Mouse (Mus musculus) embryo, embryonic 11.5 days (tissue): ENCODE results near the gene Nnat.

Experiments used
- DNase-seq: peaks from one replicate; pipeline ENCODE4 v3.0.0-alpha.2; 2012; ENCODE audit warnings: low read depth, low spot score

Gene Nnat

DNA sequence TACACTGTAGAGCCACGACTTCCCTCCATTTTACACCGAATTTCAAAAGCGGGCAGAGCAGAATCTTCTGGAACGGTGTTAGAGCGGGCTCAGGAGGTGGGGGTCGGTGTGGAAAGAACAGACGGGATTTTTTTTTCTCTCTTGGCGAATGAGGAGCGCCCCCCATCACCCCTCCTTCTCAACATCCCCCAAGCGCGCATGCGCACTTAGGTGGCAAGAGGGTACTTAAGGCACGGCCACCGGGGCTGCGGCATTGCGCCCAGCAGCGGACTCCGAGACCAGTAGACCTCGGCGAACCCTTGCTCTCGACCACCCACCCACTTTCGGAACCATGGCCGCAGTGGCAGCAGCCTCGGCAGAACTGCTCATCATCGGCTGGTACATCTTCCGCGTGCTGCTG lies at the start of gene Nnat:
TSS of gene Nnat (plus strand) at position 221 of the 400 bp plus-strand sequence.
- DNase-seq = peak; percentile 78

DNA sequence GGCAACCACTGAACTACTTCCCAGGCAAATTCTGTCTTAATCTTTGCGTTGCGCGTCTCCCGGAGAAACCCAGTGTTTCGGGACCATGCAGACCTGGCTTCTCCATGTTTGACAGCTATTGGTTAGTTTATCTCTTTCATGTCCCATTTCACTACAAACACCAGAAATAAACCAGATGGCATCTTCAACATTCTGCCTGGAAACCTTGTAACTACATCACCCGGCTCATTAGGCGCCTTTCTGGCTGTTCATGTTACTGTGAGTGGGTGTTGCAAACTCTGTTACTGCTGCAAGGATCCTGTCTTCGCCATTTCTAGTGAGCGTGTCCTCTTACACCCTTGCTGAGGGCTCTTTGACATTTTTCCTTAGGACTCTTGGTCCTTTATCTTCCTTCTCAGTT lies 47.0 kb upstream of the Nnat start:
- DNase-seq = no peak

DNA sequence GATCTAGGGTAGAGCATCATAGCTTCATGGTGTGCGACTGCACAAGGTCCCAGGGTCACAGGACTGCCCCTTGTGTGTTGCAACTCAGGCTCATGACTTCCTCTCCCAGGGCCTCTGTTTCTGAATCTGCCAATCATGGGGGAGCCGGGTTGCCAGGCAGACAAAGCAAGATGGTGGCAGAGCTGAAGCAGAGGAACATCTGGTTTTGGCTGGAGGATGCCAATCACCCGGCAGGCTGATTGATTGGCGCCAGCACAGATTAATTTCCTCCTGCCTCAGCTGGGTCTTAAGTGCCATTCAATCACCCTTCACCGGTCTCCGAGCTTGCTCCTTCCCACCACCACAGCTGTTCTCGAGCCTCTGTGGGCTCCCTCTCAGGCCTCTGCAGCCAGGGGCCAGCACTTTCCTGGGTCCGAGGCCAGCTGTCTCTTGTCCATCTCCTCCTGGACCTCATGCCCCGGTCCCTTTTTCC lies 46.1 kb upstream of the Nnat start:
- DNase-seq = no peak

DNA sequence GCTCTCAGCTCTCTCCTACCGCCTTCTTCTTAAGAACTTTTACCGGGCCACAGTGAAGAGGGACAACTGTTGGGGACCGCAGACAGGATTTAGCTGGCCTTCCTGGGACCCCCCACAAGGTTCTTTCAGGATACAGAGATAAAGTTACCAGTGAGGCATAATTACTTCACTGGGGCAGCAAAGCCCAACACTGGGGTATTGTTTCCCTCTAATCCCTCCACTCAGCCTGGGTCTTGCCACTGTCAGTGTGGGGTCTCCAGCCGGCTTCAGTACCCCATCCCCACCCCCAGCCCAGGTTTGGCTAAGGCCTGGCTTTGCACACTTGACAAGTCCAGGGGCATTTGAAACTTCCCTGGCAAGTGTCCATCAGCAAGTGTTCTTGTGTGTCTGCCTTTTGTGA lies 45.5 kb upstream of the Nnat start:
- DNase-seq = no peak

DNA sequence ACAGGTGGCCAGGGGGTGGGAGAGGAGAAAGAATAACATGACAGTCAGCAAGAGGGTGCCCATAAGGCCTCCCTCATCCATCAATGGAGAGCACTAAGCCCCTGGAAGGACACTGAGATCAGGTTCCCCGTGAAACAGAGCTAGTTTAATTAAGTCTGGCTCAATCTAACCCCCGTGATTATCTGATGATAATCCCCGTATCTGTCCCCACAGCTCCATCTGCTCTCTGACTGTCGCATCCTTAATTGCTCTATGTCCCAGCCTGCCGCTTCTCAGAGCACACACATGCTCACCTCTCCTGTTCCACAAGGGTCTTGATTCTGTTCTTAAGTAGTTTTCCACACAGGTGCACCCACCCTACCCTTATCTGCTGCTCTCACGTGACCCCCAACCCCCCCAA lies 42.4 kb upstream of the Nnat start:
- DNase-seq = no peak

DNA sequence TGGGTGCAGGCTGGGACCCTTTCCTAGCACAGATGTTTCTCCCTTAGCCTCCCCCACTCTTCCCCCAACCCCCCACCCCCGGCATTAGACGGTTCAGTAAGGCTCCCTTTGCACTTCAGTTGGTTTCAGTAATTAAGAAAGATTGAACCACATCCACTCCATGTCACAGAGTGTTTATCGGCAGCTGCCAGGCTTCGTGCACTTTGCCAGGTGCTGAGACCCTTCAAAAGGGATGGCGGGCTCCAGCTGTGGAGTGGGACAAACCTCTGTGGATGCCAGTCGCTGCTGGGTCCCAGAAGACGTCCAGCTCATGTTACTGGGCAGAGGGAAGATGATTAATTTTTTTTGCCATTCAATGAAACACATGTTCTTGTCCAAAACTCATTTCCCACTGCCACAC lies 41.4 kb upstream of the Nnat start:
- DNase-seq = no peak

DNA sequence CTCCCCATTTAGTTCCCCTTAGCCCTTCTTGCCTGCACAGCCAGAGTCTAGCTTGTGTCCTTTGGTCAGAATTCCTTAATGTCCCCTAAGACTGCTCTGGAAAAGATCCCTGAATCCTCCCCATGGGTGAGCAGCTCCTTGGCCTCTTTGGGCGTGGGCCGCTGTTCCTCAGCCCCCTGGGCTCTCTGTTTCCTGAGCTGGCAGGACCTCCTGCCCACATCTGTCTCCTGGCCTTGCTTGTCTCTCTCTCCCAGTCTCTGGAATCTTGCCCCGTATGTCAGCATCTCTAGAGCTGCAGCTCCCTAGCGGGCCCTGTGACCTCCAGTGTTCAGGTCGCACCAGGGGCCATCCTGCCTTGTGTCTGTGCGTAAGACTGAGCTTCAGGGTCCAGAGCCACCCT lies 40.4 kb upstream of the Nnat start:
- DNase-seq = no peak

DNA sequence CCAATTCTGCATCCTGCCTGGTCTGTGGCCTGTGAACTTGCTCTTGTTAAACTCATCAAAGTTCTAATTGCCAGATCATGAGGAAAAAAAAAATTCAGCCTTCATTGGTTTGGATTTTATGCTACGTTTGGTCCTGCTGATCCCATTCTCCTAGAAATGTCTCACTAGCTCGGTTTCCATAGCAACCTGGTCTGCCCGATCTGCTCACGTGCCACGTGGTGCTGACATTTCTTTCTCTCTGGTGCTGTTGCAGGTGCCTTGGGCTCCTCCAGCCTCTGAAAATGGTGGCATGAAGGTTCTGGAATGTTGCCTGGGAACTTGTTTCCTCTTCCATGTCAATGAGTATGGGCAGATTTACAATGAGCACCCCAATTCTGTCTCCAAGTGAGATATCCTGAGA lies 39.4 kb upstream of the Nnat start:
- no peak for DNase-seq

DNA sequence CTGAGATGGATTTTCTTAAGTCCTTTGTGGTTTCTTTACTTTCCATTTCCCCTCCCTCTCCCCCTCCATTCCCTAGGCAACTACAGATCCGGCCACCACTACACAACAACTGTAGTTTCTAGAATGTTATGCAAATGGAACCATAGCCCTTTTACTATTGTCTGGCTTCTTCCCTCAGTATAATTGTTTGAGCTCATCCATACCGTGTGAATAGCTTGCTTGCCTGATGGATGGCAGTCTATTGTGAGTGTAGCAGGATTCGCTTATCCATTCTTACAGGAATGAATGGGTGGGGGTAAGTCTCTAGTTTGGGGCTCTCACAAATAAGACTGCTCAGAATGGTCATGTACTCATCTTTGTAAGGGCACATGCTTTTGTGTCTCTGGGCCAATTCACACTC lies 37.3 kb upstream of the Nnat start:
- DNase-seq = no peak

DNA sequence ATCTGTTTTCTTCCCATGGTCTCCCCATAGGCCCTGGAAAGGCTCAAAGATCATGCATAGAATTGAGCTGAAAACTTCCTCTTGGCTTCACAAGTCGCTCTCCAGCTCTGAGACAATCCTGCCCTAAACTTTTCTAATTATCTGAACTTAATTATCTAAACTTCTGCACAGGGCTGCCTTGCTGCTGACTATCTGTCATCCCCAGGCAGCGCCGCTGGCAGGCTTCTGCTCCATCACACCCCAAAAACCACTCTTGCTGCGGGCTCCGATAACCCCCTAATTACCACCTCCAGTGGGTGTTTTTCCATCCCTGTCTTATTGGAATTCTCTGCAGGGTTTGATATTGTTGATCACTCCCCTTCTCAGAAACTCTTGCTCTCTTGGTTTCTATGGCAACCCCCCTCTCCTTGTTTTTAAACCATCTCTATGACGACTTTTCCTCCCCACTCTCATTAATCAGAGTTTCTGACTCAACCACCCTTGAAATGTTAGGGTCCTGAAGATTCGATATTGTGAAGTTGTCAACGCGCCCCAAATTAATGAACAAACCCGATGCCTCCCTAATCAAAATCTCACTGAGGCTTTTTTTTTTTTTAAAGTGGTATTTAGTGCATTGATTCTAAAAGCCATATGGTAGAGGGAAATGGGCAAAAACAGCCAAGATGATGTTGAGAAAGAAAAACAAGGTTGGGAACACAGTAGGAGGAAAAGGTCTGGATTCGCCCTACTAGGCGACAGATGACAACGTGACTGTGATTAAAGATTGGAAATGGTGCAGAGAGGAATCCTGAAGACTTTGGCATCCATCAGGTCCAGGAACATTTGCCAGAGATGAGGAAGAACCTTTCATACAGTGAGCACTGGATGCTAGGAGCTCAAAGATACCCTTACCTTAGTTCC lies 29.6 kb upstream of the Nnat start:
- no peak for DNase-seq

DNA sequence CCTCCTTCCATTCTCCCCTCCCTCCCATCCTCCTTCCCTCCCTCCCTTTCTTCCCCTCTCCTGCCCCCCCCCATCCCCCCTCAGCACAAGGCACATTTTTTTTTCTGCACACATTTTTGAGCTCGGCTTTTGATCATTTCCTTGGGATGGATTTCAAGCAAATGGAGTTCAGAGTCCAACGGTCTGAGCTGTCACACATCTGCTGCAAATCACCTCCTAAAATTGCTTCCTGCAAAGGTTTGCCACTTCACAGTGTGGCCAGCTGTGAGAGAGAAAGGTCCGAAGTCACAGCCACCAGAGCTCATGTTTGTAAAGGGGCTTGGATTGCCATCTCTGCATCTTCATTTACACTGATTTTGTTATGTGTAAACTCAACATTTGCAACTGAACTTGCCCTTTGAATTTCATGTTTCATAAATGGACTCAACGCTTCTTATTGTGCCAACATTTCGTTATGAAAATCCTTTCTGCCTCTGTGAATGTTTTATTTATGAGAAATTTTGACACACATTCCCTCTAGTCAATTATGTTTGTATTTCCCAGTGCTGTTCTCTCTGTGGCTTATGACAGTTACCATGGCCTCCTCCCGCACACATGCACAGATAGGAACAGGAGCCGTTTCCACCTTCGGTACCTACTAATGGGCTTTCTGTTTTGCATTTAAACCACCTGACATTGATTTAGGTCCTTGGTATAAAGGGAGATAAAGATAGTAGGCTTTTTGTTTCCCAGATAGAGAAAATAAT lies 28.0 kb upstream of the Nnat start:
- DNase-seq = no peak

DNA sequence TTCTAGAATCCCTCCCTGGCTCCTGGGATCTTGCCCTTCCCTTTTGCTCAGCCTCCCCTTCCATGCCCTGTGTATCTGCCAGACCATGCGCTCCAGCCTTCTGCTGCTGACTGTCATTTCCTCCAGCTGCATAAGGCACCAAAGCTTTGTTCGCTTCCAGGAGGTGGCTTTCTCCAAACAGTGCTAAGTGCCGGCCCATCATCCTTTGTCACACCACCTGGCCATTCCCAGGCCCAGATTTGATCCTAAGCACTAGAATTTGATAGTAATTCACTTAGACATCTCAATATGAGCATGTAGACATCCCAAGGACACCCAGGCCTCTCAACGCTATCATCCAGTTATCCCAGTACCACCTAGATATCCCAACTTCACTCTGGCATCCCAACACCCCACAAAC lies 25.7 kb upstream of the Nnat start:
- DNase-seq = no peak

DNA sequence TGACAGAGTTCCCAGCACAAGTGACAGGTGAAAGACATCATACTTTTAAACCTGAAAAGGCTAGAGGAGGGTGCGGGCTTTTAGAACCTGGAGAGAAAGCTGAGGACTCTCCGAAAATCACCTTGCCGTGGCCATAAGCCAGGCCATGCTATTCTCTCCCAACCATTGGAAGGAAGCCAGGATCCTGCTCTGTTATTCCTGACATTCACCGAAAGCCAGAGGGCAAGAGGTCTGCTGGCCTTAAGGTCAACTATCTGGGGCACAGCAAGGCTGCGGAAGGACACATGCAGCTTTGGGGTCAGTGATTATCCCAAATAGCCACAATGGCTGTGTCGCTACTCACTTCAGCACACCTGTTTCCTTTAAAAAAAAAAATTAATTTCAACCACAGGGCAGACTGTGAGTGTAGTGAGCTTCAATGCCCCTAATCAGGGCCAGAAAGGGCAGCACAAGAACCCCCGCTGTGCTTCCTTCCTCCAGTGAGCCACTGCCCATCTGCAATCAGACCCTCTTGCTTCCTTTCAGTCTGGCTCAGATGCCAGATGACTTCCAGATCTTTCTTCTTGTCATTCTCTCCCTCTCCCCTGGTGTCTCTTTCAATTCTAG lies 23.3 kb upstream of the Nnat start:
- no peak for DNase-seq

DNA sequence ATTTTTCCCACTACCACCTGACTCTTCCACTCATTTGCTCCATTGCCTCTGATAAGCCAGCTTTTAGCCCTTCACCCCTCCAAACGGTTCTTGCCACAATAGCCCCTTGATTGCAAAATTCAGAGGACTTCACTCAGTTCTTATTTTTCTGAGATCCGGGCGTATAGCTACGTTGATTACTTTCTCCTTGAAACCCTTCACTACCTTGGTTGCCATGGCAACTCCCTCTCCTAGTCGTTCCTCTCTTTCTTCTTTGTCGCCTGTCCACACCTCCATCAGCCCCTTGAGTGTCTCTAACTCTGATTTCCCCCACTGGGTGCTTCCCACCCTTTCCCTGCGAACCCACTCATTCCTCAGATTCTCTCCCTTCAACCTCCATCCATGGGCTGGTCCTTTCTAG lies 22.8 kb upstream of the Nnat start:
- no peak for DNase-seq

DNA sequence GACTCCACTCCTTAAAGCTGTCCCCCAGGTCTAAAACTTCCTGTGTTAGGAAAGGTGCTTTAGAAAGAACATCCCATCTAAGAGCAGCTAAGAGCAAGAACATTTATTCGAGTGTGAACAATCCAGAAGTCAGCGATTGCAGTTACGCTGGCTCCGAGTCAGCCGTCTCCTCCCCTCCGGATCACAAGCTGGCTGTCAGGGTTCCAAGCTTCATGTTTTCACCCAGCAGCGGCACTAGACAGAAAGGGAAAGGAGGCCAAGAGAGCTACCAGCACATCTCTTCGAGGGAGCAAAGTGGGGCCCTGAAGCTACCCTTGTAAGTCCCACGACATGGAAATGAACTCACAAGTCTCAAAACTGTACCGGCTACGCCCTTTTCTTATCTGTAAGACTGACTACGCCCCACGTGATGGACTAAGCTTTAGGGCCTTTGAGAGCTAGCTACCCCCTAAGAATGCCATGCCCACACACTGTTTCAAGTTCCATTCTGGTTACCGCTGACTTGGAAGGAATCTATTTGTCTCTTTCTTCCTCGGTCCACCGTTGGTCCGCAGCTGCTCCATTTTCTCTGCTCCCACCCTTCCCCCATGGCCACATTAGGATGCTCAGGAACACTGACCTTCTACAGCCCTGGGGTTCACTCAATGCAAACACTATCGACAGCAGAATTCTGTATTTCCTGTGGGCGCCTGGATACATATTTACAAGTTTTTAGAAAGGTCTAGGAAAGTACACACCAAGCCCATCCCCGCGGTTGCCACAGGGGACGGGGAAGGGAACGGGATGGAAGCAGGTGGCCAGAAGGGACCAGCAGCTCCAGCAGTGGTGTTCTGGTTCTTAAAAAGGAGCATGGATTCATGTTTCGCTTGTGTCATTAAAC lies 19.6 kb upstream of the Nnat start:
- no peak for DNase-seq

DNA sequence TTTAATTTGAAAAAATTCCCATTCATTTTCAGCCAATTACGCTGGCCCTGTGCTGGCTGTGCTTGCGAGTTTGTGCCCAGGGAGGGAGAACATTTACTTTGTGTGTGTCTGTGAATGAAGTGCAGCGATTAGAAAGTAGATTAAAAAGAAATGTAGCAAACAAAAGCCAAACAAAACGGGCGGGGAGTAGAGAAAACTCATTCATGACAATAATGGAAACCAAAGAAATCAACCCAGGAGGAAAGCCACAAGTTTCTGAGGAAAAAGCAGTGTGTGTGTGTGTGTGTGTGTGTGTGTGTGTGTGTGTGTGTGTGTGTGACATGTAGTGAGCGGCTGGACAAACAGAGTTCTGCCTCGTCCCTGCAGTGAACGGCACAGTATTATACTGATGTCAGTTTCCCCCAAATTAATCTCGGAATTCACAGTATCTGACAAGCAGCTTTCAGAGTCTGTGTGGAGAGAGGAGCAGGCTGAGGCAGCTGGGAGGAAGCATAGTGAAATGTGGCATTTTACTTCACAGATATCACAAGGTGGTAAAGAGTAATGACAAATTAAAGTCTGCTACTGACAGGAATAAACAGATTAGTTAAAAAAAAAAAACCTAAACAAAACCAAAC lies 18.8 kb upstream of the Nnat start:
- no peak for DNase-seq

DNA sequence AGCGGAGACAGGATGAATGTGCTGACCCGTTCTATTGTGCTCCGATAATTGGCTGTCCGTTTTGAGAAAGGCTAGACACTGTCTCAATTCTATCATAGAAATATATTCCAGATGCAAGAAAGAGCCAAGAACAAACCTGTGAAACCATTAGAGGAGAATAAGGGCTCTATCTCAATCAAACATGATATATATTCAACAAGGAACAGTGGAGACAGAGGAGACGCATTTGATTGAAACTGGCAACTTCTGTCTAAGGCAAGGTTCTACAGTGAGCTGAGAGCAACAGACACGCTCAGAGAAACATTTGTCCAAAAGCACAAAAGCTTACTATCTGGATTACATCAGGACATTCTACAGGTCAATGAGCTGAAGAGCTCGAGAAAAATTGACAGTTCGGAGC lies 18.2 kb upstream of the Nnat start:
- no peak for DNase-seq

DNA sequence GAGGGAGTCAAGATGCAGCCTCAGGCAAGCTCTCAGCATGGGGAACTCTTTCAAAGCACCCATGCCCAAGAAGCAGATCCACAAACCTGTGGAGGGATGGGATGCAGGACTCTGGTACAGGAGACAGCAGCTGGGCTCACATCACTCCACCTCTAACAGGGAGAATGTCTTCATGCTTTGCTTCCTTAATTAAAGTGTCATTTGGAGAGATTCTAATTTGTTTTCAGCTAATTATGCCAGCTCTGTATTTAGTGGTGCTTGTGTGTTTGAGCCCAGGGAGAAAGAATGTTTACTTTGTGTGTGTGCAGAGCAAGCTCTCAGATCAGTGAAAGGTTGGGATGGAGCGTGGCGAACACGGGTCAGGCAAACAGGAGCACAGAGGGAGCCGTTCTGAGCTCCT lies 17.5 kb upstream of the Nnat start:
- DNase-seq = no peak

DNA sequence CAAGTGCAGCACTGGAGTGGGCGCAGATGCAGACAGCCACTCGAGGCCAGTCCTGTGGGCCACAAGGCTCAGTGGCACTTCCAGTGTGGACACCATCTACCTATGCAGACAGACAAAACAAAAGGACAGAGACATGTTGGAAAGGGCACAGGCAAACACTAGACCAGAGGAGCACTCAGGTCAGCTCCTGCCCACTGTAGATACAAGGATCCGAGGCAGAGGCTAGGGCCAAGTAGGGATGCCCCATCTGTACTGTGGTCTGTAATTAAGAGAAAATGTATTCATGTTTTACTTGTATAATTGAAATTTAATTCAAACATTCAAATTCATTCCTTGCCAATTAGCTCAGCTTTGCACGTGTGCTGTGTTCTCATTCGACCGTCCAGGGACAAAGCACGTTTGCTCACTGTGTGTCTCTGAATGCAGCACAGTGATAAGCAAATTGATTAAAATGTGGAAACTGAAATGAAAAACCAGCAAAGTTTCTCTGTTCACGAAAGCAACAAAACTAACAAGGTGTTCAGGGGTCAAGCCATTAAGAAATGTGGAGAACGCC lies 15.5 kb upstream of the Nnat start:
- DNase-seq = no peak

DNA sequence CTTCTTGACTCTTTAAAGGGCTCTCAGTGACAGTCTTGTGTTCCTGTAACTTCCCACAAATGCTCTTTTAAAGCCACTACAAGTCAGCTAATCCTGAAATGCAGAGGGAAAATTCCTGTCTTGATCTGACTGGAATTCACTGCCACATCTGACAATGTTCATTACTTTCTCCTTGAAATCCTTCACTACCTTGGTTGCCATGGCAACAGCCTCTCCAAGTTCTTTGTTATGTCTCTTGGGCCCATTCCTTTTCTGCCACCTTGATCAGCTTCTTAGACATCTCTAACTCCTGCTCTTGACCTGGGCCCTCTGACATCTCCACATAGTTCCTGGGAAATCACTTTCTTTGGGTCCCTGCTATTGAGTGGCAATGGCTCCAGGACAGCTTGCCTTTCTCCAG lies 13.2 kb upstream of the Nnat start:
- no peak for DNase-seq

DNA sequence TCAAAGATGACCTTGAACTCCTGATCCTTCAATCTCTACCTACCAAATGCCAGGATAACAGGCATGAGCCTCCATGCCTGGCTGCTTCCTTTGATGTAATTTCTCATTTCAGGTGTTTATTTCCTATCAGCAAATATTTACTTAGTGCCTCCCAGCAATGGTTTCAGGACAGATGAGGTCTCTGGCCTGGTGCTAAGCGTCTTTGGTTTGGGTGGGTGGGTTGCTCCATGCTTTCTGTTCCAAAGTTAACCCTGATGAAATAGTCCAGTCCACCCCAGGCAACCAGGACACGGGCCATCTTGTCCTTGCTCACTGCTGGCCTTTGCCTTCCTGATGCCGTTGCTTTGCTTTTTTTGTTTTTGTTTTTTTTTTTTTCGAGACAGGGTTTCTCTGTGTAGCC lies 9.6 kb upstream of the Nnat start:
- DNase-seq = no peak
